Mouse (Mus musculus) left cerebral cortex, adult 11 months (tissue): ENCODE data around the gene Cnnm2.
A peak's percentile ranks its signal among the peaks of the same experiment; 100 is the strongest.

Experiments used
- DNase-seq: peaks from one replicate; pipeline ENCODE4 v3.0.0; 2022; ENCODE audit warnings: low spot score

Gene Cnnm2

GRCm38 (mm10) chr19:46799903-46800583 is 38.6 kb downstream of the Cnnm2 start:
- no peak for DNase-seq

DNA sequence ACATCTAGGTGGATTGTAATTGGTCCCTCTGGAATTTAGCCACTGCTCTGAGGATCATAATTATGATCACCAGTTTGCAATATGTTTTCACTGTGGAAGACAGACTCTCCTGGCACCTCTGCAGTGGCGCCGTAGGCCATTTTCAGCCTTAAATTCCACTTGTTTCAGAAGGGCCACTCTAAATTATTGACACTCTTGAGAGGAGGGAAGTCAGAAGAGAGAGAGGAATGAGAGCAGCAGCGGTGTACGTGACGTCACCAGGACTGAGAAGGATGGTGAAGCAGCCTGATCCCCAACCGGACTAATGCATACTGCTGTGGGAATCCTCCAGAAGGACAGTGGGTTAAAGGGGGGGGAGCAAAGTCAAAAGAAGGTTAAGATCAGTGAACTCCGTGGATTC is 40.1 kb downstream of the Cnnm2 start:
- DNase-seq: no peak

DNA sequence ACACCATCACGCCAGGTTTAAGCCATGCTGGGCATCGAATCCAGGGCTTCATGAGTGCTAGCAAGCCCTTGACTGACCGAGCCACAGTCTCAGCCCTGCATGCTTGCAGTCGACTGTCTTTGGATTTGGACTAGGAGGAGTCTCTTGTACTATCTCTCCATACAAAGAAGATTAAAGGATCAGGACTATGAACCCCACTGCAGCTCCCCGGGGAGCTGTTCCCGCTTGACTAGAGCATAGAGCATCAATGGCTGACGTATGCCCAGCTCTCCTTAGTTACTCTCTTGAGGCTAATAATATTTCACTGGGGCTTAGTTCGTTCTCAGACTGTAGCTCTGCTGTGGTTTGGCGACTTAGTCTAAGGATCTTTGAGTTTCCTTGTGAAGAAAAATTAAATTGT is 40.9 kb downstream of the Cnnm2 start:
- no peak for DNase-seq

DNA sequence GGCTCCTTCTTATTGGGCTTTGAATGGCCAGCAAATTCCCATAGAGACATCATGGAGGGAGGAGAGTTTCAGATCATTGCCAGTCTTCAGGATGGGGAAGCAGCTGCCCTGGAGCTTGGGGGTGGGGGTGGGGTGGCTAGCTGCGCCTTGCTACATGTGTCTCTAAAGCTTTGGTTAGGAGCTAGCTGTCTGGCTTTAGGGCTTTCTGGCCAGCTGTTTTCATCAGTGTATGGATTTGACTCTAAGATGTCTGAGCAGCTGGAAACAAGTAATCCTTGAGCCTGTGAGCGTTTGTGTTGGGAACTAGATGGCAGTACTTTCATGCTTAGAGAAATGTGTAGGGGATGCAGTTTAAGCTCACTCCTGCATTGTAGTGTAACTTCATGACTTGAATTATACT is 42.3 kb downstream of the Cnnm2 start:
- no peak for DNase-seq

GRCm38 (mm10) chr19:46804751-46805150 is 43.4 kb downstream of the Cnnm2 start:
- DNase-seq: no peak

DNA sequence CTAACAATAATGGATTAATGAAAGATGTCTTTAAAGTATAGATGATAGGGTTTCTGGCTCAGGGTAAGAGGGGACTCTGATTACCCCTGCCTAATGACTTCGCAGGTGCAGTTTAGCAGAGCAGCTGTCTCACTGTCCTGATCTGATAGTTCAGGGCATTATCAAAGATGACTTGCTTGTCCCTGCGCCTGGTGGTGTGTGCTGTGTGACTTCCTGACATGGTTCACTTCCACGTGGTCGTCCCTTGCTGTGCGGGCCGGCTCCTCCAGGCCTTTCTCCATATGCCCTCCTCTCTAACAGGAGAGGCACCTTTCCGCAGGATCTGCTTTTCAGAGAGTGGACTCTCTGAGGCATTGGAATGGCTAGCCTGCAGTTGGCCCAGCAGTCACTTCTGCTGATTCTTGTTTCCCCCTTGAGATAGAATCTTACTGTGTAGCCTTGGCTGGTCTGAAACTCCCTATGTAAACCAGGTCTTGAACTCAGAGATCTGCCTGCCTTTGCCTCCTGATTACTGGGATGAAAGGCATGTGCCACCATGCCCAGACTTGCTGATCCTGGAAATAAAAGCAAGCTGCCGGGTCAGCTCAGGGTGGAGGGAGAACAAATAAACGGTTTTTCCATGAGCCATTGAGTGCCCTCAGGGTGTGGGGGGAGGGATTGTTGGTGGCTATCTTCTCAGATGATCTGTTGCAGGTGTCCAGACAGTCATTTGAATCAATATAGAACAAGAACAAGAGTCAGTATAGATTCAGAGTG is 44.7 kb downstream of the Cnnm2 start:
- DNase-seq: no peak

GRCm38 (mm10) chr19:46808261-46808660 is 46.9 kb downstream of the Cnnm2 start:
- no peak for DNase-seq

DNA sequence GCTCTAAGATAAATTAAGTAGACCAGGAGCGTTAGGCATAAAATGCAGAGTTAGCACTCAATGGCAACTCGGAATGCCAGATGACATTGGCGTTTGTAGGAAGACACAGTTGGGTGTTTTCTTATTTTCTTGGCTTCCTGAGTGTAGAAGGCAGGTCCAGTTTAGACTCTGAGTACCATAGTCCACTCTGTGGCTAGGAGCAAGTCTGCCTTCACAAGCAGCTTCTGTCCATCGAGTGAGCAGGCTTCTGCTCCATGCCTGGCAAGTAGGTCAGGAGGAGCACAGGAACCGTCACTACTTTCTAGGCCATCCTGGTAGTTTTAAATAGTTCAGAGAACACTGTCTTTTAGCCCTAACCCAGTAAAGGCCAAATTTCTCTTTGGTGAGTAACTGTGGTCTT is 47.6 kb downstream of the Cnnm2 start:
- no peak for DNase-seq

GRCm38 (mm10) chr19:46819276-46819675 is 57.9 kb downstream of the Cnnm2 start:
- DNase-seq: no peak

DNA sequence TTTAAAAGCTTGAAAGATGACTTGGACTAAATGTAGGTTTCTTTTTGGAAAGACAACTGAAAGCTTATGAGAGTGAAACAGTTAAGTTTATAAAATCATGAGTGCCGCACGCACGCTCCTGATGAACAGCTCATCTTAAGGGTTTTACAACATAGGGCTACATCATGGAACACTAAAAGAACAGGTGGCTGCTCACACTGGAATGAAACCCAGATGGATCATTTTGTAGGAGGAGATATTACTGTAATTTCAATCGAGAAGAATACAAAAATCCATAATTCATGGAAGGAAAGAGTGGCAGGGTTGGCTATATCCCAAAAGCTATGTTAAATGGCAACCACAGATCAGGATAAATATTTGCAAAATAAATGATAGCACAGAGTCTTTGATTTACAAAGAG is 61.1 kb downstream of the Cnnm2 start:
- no peak for DNase-seq

DNA sequence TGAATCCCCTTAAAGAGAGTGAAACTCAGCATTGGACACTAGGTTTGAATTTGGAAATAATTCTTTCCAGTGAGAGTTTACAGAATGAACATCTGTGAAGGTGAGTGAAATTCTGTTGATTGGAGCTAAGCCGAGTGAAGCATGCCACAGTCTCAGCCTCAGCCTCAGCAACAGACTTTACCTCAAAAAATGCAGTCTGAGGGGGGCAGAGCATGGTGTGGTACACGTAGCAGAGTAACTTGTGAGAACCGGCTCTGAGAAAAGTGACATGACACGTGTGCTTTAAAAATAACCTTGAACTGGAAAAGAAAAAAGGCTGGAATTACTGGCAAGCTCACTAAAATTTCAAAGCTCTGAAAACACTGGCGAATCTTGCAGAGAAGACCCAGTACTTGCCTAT is 62.4 kb downstream of the Cnnm2 start:
- DNase-seq: no peak

DNA sequence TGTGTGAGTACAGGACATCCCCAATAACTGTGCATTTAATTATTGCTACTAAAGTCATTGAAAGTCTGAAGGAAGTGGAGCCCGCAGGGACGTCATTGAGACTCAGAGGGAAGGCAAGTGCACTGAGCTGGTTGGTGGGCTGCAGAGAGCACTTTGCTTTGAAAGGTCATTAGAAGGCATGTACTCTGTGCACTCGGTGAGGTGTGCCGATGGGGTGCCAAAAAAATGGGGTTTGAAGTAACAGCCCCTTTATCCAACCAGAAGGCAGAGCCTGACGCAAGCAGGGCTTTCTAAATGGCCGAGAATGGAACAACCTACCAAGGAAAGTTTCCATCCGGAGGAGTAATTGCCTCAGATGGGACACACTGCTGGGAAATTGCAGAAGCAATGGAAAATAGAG is 63.5 kb downstream of the Cnnm2 start:
- no peak for DNase-seq

GRCm38 (mm10) chr19:46827654-46828165 is 66.3 kb downstream of the Cnnm2 start:
- DNase-seq: no peak

- no peak for DNase-seq
Observed at GRCm38 (mm10) chr19:46828961-46829360, 67.6 kb downstream of the Cnnm2 start.

- peak; percentile 23 for DNase-seq
Observed at GRCm38 (mm10) chr19:46831381-46831780, 70.0 kb downstream of the Cnnm2 start.

GRCm38 (mm10) chr19:46834301-46834700 is 72.9 kb downstream of the Cnnm2 start:
- DNase-seq: peak; percentile 43

DNA sequence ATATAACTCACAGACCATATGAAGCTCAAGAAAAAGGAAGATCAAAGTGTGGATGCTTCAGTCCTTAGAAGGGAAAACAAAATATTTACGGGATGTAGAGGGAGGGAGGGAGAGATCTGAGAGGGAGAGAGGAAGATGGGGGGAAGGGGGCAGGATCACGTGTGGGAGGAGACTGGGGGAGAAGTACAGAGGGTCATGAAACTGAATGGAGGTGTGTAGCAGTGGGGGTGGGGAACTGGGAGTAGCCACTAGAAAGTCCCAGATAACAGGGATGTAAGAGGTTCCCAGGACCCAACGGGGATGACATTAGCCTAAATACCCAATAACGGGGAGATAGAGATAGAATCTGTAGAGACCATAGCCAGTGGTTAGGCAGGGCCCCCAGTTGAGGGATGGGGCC is 73.9 kb downstream of the Cnnm2 start:
- DNase-seq: no peak

DNA sequence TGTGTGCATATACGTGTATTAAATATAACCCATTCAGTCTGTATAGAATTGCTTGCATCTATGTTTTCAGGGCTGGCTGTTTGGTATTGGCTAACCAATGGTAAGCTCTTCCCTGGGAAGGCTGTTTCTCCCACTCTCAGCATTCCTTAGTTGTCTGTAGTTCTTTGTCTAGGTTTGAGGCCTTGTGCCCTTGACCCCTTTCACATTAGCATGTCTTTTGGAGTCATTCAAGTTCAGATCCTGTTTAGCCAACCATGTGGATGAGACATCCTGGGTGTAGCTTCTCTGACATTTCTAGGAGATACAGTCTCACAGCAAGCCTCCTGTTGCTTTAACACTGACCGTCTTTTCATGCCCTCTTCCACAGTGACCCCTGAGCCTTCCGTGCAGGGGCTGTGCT is 74.7 kb downstream of the Cnnm2 start:
- no peak for DNase-seq

DNA sequence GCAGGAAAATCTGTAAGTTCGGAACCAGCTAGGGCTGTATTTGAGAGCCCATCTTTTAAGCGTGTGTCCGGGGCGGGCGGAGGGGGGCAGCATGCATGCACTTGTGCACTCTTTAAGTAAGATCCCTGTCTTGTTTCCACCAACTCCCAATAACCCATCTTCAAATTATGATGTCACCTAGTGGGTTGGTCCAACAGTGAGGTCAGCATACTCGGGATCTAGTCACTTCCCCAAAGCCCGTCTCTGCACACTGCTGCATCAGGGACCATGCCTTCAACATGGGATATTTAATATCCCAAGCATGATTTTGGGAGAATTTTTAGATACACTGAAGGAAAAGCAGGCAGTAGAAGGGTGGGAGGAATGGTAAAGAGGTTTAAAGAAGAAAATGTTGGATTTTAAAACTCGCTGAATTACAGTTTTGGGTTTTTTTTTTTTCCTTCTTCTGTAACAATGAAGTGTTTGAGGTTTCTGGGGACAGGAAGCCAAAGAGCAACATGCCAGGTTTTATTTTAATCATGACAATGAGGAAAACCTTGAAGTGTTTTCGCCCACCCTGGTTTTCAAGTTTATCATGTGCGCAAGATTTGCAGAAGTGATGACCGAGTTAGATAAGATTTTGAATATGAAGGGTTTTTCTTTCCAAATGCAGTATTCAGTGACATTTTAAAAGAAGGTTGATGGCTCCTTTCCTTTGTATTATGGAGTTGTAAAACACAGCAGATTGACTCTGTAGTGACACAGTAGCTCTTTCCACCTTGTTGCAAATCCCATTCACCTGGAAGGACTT is 76.1 kb downstream of the Cnnm2 start:
- DNase-seq: no peak

DNA sequence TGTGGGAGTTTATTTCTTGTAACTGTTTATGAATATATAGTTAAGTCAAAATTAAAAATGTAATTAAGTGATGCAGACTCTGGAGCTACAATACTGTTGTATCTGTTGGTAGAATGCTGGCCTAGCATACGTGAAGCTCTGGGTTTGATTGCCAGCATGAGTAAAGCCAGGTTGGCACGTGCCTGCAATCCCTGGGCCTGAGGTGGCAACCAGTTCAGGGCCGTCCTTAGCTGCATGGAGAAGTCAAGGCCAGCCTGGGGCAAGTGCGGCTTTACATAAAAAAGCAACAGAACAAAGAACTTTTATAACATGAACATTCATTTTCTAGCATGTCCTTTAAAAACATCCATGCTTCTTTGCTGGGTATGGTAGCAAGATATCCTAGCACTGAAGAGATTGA is 79.6 kb downstream of the Cnnm2 start:
- no peak for DNase-seq

- DNase-seq: no peak
Observed at GRCm38 (mm10) chr19:46843030-46843429, 81.6 kb downstream of the Cnnm2 start.

DNA sequence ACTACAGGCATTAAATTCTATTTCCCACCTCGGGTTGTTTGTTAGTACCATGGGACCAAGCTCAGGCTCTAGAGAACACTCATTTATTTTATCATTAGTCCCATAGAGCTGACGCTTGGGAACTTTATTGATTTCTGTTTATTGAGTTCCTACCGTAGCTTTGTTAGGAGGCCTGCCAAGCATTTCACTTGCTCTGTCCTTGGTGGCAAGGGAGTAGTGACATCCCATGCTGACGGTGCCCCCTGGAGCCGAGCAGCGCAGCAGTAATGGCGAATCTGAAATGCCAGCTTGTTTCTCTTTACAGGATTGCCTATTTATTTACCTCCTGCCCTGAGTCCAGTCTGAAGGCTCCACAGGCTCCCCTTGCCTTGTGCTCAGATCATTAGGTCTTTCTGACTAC is 84.7 kb downstream of the Cnnm2 start:
- DNase-seq: no peak

GRCm38 (mm10) chr19:46846459-46846858 is 85.1 kb downstream of the Cnnm2 start:
- DNase-seq: no peak
